Mouse (Mus musculus) fat pad, adult 2 months (tissue): ENCODE measurements around the gene Wnk4.

Experiments
- DNase-seq: peaks from one replicate; pipeline ENCODE4 v3.0.0-alpha.2; 2011; ENCODE audit warnings: low read depth, low spot score; ENCODE audit errors: extremely low read depth

Wnk4 gene

DNA sequence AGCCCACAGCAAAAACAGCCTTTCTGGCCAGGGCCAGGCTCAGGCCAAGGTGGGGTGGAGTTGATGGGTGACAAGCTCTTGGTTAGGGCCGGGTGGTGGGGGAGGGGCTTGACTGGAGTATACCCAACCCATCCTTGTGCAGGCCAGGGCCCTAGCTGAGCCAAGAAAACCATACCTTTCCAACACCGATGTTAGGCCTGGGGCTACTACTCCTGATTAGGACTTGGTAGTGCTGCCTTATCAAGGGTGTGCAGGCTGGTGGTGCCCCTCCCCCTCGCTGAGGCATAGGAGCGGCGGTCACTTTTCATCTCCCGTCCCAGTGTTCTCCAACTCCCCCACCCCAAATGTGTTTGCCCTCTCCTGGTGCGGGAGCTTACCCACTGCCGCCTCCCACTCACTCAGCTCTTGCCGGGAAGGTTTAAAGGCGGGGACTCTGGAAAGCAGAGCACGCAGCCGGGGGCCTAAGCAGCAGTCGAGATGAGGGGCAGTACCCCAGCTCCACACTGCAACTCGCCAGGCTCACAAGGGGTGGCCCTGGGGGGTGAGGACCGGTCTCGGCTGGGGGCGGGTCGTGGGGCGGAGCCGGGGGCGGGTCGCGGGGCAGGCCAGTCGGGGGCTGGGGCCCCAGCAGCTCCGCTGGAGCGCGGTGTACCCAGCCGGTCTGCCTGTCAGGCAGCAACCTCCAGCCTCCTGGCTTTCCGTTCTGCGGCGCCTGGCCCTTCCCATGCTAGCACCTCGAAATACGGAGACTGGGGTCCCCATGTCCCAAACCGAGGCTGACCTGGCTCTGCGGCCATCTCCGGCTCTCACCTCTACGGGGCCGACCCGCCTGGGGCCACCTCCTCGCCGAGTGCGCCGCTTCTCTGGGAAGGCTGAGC, at the start of gene Wnk4:
Gene Wnk4 (plus strand): TSS at position 620 of the 878 bp plus-strand sequence.
- DNase-seq, result no peak

DNA sequence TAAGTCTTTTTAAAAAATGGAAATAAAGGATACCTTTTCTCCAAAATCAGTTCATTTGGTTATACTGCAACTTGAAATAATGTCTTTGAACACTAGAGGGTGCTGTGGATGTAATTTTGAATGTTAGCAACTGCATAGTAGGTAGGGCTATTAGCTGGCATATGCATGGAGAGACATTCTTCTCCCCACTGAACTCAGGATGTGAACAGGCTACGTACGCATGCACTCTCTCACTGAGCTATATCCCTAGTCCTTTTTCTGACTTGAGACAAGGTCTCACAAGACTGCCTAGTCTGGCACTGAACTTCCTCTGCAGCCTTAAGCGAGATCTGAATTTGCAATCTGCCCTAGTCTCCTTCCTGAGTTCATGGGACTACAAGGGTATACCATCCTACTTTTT, 48.4 kb upstream of the Wnk4 start:
- no peak for DNase-seq

DNA sequence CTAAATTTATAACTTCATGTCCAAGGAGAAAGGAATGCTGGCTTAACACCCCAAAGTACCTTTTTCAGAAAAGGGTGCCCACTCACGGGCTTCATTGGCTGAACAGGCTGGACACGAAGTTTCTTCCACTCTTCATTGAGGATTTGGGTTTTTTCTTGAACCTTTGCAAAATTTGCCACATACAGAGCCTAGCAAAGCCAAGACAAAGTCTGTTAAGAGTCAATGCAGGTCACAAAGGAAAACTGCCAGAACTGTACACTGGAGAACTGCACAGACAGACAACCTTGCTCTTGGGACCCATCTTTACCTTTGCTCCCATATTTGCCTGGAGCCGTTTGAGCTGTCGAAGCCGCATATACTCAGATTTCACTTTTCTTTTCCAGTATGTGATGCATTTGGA, 43.4 kb upstream of the Wnk4 start:
- DNase-seq, result no peak

GRCm38 (mm10) chr11:101218436-101219055, 41.8 kb upstream of the Wnk4 start:
- no peak for DNase-seq

DNA sequence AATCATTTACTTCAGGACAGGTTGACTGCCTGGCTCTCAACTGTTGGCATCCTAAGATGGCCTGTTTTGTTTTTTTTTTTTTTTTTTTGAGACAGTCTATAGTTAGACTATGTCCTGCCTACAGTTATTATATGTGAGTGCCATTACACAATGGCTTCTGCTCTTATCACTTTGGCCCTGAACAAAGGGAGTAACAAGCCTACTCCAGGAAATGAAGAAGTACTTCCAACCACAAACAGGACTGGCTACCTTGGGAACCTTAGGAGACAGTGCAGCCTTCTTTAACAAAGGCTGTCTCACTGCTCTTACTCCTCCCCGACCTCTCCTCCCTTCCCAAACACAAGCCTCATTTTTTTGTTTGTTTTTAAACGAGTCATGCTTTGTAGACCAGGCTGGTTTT, 39.5 kb upstream of the Wnk4 start:
- DNase-seq, result no peak

GRCm38 (mm10) chr11:101221306-101221986, 38.9 kb upstream of the Wnk4 start:
- DNase-seq, result no peak

DNA sequence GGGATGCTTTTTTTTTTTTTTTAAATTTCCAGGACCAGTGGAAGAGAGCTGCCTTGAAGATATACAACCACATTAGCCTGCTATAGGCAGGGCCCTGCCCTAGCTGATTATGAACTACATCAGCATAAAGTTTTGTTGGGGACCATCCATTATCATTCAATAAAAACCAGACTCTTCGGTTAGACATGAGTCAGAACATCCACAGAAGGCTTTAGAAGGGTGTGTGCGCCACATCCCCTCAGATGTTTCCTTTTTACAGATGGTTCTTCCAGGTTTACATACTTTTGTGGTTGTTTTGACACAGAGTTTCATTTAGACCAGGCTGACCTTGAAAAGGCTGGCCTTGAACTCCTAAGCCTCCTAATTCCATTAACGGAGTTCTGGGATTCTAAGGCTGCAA, 36.0 kb upstream of the Wnk4 start:
- DNase-seq, result no peak

DNA sequence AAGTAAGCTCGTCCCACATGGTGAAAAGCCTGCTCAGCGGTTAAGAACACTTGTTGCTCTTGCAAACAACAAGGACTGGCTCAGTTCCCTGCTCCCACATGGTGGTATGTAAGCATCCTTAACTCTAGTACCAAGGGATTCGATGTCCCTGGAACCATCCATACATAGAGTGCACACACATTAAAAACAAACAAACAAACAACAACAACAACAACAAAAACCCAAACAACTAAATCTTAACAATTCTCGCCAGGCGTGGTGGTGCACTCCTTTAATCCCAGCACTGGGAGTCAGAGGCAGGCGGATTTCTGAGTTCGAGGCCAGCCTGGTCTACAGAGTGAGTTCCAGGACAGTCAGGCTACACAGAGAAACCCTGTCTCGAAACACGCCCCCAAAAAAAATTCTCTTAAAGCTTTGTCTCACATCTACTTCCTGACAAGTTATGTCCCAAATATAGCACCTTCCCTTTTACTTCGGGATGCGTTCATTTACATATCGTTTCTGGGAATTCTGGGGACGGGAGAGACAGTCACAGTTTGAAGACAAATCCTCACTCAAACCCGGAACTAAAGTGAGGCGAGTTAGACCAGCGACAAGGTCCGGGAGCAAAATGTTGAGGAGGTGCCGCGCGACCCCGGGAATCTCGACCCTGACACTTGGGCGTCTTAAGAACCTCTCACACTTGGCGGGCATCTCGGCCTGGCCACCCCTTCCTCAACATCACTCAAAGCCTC, 34.9 kb upstream of the Wnk4 start:
- DNase-seq, result no peak

- peak; percentile 55 for DNase-seq
Observed at GRCm38 (mm10) chr11:101226065-101226701, 34.2 kb upstream of the Wnk4 start, which contains the start of gene Ezh1. Gene Ezh1 (minus strand): TSS chr11:101226463.

- no peak for DNase-seq
Observed at GRCm38 (mm10) chr11:101229361-101229900, 30.9 kb upstream of the Wnk4 start.

GRCm38 (mm10) chr11:101230061-101230511, 30.3 kb upstream of the Wnk4 start:
- no peak for DNase-seq

DNA sequence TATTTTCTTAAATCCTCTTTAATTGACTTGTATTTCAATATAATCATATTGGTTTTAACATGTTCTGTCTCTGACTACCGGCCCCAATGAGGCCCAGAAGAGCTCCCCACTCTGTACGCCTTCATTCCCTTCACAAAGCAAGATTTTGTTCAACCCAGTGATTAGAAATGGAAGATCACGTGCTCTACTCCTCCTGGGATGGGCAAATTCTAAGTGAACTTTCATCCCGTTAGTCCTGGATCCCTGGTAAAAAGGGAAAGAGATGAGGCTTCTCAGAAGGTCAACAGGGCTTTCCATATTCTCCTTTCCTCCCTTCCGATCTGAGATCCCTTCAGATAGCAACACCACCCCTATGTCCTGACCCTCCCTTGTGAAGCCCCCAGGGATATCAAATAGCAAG, 29.8 kb upstream of the Wnk4 start:
- DNase-seq, result no peak

DNA sequence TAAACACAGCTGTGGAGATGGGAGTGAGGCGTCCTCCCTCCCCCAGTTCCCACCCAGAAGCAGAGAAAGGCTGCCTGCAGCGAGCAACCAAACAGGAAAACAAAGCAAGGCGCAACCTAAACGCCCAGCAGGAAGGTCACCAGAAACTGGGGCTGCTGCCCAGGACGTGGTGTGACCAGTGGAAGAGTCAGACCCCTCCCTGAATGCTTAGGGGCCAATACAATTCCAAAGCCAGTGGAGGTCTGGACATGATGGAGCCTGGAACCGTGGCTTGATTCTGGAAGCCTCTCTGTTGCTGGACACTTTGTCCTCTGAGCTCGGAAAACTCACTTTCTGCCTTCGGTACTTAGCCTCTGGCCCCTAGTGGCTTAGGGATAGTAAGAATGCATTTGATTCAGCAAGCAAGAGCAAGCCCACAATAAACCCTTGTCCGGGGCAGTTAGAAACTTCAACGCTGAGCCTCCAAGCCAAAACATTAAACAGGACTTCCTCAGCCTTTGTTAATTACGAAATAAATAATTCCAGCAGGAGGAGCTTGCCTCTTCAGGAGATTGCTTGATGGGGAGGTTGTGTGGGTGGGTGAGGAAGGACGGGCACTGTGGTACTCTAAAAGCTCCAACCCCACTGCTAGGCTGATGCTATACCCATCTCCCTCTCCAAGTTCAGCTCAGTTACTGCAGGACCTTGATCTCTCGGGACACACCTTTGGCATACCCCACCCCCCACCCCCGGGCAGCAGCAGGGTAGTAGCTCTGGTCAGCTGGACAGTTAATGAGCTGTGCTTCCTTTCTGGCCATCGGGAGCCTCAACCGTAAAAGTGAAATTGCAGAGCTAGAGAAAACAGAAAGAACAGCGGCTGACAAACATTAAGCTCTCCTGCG, 29.1 kb upstream of the Wnk4 start:
- no peak for DNase-seq

DNA sequence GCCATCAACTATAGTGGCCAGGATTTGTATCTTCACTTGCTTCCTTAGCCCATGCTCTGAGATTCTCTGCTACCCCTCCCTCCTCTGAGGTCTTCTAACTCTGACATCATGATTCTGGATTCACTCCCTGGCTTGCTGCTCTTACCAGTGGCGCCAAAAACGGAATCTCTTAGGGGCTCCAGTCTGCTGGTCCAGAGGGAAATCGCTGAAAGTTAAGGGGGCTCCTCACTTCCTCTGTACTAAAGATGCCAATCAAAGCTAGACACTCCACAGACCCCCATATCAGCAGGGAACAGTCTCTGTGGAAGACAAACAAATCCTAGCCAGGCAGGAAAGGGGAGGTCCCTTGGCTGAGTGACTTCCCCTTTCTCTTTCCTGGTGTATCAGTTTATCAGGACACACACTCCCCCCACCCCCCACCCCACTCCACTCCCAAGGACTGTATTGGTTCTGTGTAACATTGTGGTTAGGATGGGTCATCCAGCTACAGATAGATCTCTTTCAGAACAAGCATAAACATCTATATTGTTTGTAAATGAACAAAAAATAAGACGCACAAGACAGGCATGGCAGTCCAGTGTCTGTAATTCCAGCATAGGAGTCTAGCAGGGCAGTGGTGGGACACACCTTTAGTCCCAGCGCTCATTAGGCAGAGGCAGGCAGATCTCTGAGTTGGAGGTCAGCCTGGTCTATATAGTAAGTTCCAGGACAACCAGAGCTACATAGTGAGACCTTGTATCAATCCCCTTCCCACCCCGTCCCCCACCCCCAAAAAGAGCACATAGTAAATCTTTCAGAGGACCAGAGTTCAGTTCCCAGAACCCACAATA, 28.1 kb upstream of the Wnk4 start:
- DNase-seq, result no peak

- DNase-seq, result no peak
Observed at GRCm38 (mm10) chr11:101233240-101233639, 27.1 kb upstream of the Wnk4 start.

- no peak for DNase-seq
Observed at GRCm38 (mm10) chr11:101234124-101234523, 26.2 kb upstream of the Wnk4 start.

DNA sequence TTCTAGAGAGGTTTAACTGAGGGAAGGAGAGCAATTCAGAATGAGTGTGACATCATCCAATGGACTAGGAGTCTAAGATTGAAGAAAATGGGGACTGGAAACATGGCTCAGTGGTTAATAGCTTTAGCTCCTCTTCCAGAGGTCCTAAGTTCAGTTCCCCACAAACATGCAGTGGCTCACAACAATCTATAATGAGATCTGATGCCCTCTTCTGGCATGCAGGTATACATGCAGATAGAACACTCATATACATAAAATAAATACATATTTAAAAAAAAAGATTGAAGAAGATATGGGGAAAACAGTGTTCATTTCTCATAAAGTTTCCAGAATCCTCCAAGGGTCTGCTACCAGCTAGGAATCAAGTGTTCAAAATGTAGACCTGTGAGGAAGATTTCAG, 24.9 kb upstream of the Wnk4 start:
- DNase-seq, result no peak

GRCm38 (mm10) chr11:101236782-101237181, 23.6 kb upstream of the Wnk4 start:
- no peak for DNase-seq
